Mouse (Mus musculus): Measurements from ENCODE around the gene Nab2.

Nab2 gene

DNA sequence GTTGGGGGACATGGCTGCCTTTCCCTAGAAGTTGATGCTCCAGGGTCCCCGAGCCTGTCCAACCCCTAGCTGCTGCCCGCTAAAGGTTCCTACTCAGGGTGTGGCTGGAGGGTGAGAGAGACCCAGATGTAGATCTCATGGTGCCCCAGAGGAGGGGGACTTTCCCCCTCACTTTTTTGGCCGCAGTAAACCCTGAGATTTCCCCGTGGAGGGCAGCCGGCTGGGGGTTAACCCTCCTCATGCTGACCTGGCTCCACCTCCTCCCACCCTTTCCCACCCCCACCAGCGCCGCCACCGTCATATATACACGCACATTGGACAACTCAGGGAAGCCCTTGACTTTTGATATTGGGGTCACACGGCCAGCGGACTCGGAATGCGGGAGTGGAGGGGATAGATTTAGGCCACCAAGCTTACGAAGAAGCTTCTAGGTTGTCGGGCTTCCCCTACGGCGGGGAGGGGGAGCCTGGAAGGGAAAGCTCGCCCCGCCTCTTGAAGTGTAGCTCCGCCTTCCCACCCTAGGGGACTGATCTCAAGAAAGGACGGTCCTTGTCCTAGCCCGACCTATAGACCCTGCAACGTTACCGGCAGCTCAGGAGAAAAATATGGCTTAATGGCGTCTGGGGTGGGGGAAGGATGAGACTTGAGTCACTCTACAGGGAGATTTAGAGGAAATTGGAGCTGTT lies 24.7 kb downstream of the Nab2 start:
- peak in 1 of 2 experiments; percentile 69 for DNase-seq (ENCODE audit: low spot score in 2 of 2)

DNA sequence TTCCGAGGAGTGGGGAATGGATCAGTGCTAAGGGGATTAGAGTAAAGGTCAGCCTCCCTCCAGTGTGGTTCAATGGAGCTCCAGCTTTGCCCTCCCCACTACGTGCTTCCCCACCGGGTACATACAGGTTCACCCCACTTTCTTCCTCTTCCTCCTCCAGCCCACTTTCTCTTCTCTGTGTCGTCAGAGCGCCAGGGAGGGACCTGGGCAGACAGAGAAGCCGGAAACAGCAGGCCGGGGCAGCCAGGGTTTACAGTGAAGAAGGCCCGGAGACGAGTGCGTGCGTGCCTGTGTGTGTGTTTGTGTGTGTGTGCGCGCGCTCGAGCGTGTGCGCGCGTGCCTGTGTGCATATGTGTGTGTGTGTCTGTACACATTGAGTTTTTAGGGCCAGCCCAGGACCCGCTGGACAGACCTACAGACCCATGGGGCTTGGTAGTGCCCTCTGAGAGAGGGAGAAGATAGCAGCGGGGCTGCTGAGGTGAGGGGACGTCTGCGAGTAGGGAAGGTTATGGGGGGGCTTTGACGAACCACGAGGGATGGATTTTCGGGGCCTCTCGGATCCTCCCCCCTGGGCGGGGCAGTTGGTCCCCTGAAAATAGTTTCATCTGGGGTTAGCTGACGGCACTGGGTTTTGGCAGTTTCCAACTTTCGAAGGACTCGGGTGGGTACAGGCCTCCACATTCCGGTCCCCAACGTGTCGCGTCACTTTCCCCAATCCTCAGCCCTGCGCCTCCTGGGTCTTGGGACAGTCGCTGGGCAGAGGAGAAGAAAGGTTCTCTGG lies 25.4 kb downstream of the Nab2 start, which contains the start of gene Stat6:
Gene Stat6 (plus strand): TSS at position 215 of the 781 bp plus-strand sequence.
- peak; percentile 71 to 77 for DNase-seq (ENCODE audit: low spot score in 2 of 2)

DNA sequence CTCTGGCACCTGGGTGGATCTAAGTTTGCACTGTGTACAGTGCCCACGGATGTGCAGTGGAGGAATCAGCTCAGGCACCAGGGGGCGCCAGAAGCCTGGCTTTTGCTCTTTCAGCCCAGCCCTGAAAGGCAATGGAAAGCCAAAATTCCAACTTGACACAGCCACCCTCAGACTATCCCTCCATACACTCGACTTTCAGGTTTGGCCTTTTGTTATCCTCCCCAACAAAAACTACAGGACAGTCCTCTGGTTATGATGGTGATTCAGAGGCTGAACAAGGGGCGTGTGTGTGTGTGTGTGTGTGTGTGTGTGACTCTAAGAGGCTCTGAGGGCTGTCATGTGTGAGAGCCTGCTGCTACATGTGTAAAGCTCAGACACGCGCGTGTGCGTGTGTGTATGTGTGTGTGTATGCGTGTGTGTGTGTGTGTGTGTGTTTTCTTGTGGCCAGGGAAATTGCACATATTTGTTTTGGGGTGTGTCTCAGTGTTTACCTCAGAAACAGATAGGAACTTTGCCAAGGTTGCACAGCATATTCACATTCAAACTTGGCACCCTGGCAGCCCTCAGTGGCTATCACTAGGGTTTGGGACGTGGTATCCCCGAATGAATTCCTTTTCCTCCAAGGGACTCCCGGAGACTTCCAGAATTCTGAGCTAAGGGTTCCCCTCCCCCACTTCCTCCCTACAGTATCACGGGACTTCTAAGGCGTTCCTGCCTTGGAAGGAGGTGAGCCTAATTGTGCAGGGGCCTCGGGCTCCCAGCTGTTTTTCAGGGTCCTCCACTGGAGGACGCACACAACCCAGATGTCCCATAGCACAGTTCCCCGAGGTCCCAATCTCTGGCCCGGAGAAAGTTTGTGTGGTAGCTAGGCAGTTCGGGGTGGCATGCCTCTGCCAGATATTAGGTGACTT lies 26.3 kb downstream of the Nab2 start:
- DNase-seq (ENCODE audit: low spot score in 2 of 2), result peak; percentile 82 to 92

DNA sequence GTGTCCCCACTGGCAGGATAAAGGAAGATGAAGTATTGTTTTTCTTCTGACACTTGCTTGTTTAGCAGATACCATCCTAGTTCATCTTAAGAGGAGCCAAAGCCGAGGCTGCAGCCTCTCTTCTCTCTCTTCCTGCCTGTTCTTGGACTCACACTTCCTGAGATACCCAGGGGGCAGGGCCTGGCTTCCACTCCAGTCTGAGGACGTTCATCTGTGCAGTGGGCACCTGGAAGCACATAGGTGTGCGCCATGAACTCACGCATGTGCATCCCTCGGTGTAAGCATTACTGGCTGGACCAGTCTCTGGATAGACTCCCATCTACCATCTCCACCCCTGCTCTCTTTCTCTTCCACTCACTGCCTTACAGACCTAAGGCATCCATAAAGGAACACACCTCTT lies 27.9 kb downstream of the Nab2 start:
- no peak for DNase-seq (ENCODE audit: low spot score in 2 of 2)

DNA sequence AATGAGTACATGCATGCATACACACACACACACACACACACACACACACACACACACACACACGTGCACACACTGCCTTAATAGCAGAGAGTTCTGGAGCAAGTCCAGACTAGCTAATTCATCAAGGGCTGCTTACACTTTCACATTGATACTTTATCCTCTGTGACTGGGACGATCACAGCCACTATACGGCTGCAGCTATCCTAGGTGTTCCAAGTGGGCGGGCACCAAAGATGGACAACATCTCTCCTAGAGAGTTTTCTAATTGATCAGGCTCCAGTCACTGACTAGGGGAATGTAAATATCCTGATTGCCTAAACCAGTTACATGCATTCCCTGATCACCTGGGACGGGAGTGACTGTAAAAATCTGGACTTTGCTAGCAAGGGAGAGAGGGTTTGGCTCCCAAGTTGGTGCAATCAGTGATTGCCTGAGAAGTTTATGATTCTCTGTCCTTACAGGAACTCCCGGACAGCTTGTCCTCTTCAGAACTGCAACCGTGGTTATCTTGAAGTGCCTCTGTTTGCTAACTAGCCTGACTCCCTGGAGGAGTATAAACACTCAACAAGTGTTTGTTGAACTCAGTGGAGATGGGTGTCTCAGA lies 35.6 kb downstream of the Nab2 start:
- no peak for DNase-seq (ENCODE audit: low spot score in 2 of 2)

DNA sequence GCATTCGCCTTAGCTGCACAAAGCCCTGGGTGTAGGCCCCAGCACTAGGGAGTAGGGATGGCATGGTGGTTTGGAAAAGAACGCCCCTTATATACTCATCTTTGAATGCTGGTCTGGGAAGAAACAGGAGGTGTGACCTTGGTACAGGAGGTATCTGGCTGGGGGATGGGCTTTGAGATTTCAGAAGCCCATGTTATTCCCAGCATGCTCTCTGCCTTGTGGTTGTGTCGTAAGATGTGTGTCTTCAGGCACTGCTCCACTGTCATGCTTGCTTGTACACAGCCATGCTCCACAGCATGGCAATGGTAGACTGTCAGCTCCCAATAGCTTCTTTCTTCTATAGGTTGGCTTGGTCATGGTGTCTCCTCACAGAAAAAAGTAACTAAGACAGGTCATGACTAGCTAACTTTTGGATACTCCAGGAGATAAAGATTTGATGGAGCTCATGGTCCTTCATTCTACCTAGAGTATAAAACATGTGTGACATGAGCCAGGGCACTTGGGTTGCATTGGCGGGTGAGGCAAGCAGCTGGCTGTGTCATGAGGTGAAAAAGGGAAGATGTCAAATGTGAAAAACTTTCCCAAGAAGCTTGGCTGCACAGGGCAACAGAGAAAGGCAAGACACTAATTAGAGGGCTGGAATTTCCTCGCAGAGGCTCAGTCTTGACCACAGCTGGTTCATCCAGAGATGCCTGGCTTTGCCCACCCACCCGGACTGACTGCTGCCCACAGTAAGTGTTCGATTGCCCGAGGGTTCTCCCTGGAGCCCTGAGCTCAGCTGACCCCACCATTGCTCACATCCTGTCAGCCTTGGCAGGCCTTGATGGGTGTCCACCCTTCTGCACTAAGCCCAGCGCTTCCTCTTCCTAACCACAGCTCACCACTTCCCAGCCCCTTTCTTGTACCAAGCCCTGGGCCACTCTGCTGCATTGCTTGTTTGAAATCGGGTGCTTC lies 36.8 kb downstream of the Nab2 start:
- DNase-seq (ENCODE audit: low spot score in 2 of 2), result no peak

DNA sequence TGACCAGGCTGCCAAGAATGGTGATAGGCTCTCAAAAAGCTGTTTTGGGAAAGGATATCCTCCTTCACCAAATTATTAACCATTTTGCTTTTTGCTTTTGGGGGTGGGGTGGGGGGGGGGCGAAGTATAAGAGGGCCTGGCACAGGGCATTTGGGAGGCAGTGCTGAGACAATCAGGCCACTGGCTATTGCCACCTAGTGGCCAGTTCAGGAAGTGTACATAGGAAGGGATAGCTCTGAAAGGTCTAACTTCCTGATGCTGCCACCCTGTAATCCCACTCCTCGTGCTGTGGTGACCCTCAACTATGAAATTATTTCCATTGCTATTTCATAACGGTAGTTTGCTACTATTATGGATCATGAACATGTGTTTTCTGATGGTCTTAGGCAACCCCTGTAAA lies 41.9 kb downstream of the Nab2 start:
- no peak for DNase-seq (ENCODE audit: low spot score in 2 of 2)

DNA sequence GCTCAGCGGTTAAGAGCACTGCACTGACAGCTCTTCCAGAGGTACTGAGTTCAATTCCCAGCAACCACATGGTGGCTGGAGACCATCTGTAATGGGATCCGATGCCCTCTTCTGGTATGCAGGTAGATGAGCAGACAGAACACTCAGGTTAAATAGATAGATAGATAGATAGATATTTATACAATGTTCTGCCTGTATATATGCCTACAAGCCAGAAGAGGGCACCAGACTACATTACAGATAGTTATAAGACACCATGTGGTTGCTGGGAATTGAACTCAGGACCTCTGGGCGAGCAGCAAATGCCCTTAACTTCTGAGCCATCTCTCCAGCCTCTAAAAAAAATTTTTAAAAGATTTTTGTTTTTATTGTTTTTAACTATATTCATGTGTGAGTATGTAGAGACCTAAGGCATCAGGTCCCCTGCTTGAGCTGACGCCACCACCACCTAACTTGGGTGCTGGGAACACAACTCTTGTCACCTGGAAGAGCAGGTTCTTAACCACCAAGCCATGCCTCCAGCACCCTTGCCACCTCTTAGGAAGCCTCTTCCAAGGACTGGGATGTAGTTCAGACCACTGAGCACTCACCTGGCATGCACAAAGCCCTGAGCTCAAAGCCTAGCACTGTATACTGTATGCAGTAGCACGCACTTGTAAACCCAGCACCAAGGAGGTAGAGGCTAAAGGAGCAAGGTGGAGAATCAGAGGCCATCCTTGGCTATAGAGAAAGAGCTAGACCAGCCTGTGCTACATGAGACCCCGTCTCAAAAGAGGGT lies 44.7 kb downstream of the Nab2 start:
- DNase-seq (ENCODE audit: low spot score in 2 of 2), result no peak

DNA sequence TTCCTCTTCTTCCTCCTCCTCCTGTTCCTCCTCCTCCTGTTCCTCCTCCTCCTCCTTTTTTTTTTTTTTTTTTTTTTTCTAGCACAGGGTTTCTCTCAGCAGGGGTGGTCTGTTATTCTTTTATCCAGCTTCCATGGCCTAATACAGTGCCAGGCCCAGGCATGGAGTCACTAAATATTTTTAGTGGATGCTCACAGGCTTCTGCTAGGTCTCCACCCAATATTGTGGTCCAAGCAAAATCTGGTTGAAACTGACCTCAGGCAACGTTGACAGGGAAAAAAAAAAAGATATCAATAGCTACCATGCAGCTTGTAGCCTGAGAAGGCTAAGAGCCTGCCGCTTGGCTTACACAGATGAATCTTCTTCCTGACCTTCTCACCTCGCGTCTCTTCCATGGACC lies 45.7 kb downstream of the Nab2 start:
- no peak for DNase-seq (ENCODE audit: low spot score in 2 of 2)

DNA sequence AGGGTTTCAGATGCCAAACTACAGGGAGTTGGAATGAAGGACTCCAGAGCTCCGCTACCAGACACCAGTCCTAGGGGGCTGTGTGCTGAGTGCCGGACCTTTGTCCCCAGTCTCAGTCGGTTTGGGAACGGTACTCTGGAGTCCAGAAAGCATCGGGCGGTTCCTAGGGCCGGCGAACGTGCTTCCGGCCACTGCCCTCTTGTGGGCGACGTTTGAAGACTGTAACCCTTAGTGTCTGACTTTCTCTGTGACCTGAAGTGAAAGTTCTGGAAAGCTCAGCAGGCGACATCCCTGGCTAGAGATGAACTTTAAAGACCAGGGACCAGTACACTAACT lies 46.3 kb downstream of the Nab2 start:
- peak; percentile 70 to 75 for DNase-seq (ENCODE audit: low spot score in 2 of 2)

DNA sequence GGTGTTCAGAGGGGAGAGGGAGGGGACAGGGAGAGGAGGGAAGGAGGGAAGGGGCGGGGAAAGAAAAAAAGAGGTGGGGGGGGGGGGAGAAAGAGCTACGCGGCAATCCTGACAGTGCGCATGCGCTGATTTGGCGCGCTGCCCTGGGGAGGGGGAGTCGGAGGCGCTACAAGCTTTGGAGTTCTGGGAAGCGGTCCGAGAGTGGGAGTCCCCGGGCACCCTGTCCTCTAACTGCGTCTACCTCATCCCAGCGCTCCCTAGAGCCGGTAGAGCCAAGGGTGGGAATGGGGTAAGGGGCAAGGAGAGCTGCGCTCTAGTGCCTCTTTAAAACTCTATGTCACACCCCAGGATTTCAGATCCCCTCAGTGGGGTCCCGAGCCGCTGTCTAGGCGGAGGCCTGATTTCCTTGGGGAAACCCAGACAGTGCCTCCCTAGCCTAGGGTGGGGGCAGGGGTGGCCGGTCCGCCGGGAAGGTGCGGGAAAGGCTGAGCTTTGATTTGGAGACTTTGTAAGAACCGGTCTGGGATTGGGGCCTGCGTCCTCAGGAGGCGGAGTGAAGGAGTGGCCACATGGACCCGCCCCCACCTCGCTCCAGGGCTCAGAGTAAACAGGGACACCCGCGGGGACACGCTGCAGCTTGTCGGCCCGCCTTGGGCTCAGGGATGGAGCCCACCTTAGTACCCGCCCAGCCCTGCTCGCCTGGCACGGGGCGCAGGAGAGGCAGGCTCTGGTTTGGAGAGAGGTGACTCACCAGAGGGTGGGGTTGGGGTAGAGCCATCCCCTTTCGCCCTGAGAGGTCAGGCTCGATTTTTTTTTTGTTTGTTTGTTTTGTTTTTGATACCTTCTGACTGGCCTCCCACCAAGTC lies 46.9 kb downstream of the Nab2 start:
- peak; percentile 90 to 91 for DNase-seq (ENCODE audit: low spot score in 2 of 2)

DNA sequence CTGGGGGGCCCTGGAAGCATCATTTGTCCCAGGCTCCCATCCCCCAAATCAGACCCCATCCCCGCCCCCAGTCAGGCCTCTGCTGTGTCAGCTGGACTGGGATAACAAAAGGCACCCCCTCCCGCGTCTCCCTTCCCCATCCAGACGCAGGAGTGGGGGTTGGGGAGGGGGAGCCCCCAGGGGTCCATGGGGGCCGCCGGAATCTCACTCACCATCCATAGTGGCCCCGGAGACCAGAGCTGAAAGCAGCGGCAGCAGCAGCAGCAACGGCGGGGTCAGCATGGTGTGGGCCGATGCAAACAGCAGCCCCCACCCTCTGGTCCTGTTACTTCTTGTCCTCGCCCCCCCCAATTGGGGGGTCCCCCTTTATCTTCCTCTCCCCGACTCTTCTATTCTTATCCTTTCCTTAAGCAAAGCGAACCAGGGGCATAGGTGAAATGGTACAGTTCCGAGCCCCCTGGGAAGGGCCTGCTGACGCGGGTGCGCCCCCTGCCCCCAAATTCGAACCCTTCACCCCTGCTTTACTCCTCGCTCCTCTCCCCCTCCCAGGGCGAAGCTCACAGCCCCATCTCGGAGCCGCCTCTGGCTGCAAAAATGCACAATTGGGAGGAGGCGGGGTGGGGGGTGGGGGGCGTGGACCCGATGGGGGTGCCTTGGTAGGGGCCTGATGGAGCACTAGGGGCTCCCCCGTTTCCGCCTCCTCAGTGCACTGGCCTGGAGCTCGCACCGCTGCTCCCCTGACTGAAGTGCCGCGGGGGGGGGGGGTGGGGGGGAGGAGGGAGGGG lies 47.8 kb downstream of the Nab2 start, which contains the start of gene Lrp1:
Gene Lrp1 (minus strand): TSS at position 743 of the 785 bp plus-strand sequence.
- peak in 1 of 2 experiments; percentile 51 for DNase-seq (ENCODE audit: low spot score in 2 of 2)

DNA sequence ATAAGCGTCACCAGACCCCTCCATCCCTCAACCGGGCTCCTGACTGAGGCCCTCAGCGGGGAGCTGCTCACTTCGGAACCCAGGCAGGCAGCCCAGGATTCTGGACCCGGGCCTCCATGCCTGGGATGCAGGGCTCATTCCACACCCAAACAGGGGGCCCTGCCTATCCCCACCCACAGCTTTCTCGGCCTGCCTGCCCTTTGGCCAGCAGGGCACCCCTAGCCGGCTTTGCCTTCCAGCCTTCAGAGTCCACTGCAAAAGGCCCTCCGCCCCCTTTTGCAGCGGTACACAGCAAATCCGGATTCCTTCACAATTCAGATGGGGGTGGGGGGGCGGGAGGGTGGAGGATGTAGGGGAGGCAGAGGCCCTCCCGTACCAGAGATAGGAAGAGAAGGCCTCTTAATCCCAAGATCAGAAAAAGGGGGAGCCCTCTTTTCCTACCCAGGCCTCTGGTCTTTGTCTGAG lies 48.4 kb downstream of the Nab2 start:
- peak in 1 of 2 experiments; percentile 43 for DNase-seq (ENCODE audit: low spot score in 2 of 2)

DNA sequence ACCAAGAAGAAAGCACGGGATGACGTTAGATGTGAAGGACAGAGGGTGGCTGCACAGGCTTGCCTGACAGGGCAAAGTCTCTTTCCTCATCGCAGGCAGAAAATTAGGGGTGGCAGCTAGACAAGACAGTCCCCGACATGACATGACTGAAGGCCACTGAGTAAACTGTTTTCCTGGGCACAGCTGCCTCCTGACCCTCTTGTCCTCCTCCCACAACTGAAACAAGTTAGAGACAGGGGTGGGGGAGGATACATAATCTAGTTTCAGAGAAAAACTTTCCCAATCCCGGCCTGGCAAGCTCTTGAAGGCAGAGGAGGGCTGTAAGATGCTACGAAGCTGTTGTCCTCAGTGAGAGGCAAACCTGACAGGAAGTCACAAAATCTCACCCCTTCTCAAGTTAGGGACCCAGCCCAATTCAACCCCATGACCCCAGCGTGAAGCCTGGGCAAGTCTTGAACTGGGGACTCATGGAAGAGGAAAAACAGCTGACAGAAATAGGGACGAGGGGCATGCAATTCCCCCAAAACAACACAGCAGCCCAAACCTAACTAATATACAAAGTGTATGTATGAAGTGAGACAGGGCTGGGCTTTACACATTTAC lies 49.1 kb downstream of the Nab2 start:
- DNase-seq (ENCODE audit: low spot score in 2 of 2), result no peak

DNA sequence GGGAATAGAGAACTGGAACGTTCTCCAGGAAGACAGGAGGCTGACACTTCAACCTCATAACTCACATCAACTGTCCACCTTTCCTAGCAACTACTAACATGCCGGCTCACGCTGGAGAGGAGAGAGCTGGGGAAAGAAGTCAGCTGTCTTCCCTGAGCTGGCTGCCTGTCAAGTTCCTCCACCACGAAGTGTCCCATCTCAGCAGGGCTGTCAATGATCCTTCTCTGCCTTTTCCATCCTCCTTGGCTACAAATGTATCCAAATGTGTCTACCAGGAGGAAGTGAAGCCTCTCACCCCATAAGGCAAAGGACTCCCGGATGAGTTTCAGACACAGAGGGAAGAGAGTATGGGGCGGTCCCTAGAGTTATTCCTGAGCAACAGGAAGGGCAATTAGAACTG lies 50.2 kb downstream of the Nab2 start:
- no peak for DNase-seq (ENCODE audit: low spot score in 2 of 2)

DNA sequence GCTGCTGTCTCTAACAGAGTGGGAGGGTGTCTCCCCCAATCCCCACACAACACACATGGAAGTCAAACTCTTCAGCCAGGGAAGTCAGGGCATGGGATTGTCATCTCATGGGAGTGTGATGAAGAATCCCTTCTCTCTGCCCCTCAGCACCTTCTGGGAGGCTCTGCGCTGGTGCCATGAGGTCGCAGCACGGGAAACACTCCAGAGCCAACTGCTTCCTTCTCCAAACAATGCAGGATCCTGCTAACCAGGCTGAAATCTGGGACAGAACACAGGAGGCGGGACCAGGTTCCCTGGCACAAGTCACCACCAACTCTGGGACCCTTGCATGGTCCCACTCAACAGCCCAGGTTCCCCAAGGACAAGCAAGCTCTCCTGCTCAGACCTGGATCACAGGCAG lies 51.1 kb downstream of the Nab2 start:
- DNase-seq (ENCODE audit: low spot score in 2 of 2), result no peak

DNA sequence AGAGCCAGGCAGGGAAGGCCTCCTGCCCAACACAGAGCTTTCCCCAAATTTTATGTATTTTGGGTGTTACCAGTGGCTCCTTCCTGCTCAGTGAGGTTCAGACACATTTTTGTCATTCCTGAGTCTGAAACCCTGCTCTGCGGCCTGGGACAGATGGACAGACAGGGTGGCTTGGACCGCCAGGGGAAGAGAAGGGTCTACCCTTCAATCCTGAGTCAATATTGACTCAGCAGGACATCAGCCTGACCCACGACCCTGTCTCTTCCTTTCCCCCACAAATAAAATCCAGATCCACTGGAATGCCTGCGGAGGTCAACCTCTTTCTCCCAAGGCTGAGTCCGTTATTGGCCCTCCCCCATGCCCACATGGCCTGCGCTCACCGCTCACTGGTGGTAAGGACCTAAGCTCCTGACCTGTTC lies 52.1 kb downstream of the Nab2 start:
- DNase-seq (ENCODE audit: low spot score in 2 of 2), result no peak
